ENCODE assay signal across 9 mouse cellular contexts in the genomic region with DNA sequence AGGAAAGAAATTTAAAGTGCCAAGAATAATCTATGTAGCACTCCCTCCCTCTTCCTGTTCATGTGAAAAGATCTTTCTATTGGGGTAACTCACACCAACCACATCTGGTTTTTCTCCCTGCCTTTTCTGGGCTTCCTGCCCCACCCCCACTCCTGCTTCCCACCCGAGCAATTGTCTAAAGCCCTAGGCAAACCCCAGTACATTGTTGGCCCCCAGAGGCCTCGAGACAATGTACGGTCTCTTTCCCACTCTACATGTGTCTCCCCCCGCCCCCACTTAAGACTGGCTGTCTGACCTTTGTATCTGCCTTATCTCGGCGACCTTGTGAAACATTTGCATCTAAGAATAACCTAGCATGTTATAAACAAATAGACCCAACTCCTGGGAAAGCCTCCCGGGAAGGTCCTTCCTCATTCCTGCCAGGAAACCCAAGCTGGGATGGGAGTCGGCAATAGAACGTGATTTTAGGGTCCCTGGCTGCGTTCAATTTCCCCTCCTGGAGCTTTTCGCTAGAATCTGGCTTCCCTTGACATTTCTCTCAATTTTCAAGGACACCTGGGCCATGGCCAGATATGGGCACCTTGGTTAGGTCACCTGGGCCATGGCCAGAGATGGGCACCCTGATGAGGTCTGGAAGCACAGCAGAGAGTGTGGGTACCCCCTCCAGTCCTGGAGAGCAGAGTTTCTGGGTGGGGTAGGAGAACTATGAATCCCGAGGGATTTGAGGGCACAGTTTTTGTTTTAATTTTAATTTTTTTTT.
A peak's percentile ranks its signal among the peaks of the same experiment; 100 is the strongest.
DNase-seq lines count a peak whose midpoint lies in the region; ATAC-seq lines count a peak whose summit lies in the region.
"Had no signal": no experiment of that assay in that cellular context is flagged by ENCODE, and none has a peak within 500 bp of the region (broad histone marks: within the 10 kb centered on the region; RNA-seq: fewer than 3 reads in every experiment).

No protein-coding gene starts in this region.

- no peaks in the 10 kb centered on the region for H3K9me3 ChIP-seq in kidney, embryonic 16.5 days (ENCODE audit: low read length)
- no peaks in the 10 kb centered on the region for H3K9me3 ChIP-seq in neural tube, embryonic 15.5 days (replicated peaks)
- H3K9me3 ChIP-seq: liver, embryonic 15.5 days had no signal

- H3K27me3 ChIP-seq in kidney, embryonic 16.5 days (ENCODE audit: insufficient read depth, low read length): no peaks in the 10 kb centered on the region
- H3K27me3 ChIP-seq in neural tube, embryonic 15.5 days (replicated peaks): no peaks in the 10 kb centered on the region
- H3K27me3 ChIP-seq: liver, embryonic 15.5 days had no signal

- ATAC-seq in kidney, embryonic 16.5 days (ENCODE audit: low FRiP score, low TSS enrichment): peak; percentile 79
- 0 out of 2 replicates have a peak, but pooled peaks have one; percentile 31 for ATAC-seq in neural tube, embryonic 15.5 days (ENCODE audit: low FRiP score)

- H3K4me3 ChIP-seq in kidney, embryonic 16.5 days (ENCODE audit: low read length): 0 out of 2 replicates have a peak overlapping the region, but pooled peaks have one; percentile 5
- H3K4me3 ChIP-seq in neural tube, embryonic 15.5 days (replicated peaks): no peak overlapping the region
- H3K4me3 ChIP-seq: liver, embryonic 15.5 days had no signal

- peaks cover 25% of the 10 kb centered on the region for H3K4me1 ChIP-seq in kidney, embryonic 16.5 days (ENCODE audit: insufficient read depth, low read length)
- peaks cover 20% of the 10 kb centered on the region for H3K4me1 ChIP-seq in neural tube, embryonic 15.5 days

- no peak overlapping the region; the same call in 1 of the 2 replicates for H3K9ac ChIP-seq in kidney, embryonic 16.5 days (replicated peaks; ENCODE audit: low read length)
- no peak overlapping the region for H3K9ac ChIP-seq in neural tube, embryonic 15.5 days (replicated peaks)
- H3K9ac ChIP-seq: liver, embryonic 15.5 days had no signal

- H3K4me2 ChIP-seq in kidney, embryonic 16.5 days (replicated peaks; ENCODE audit: low read depth, low read length): peak overlapping the region; percentile 44
- no peak overlapping the region for H3K4me2 ChIP-seq in neural tube, embryonic 15.5 days
- H3K4me2 ChIP-seq: liver, embryonic 15.5 days had no signal

- no peaks in the 10 kb centered on the region for H3K36me3 ChIP-seq in kidney, embryonic 16.5 days (ENCODE audit: insufficient read depth, low read length)
- no peaks in the 10 kb centered on the region for H3K36me3 ChIP-seq in neural tube, embryonic 15.5 days
- H3K36me3 ChIP-seq: liver, embryonic 15.5 days had no signal

- DNase-seq in gastrocnemius, postnatal 10 days: peak; percentile 33
- DNase-seq in gastrocnemius, adult 18-20 months (ENCODE audit: low spot score): no peak
- DNase-seq in heart, adult 9 months (ENCODE audit: low spot score in 2 of 2): peak; percentile 63 to 83
- DNase-seq in frontal cortex, postnatal 10 days (ENCODE audit: low spot score in 2 of 2): no peak
- DNase-seq in cerebellum, adult 9-10 months: no peak
- no peak for DNase-seq in T-cell, adult 2 months (ENCODE audit: low spot score)

- peak overlapping the region; percentile 94 for H3K27ac ChIP-seq in kidney, embryonic 16.5 days (ENCODE audit: low read length)
- H3K27ac ChIP-seq in neural tube, embryonic 15.5 days (replicated peaks): no peak overlapping the region; the same call in 1 of the 2 replicates
- H3K27ac ChIP-seq: liver, embryonic 15.5 days had no signal

- WGBS in kidney, embryonic 16.5 days: 37% methylated on average over 12 of the region's 12 CpGs
- 53% methylated on average over 12 of the region's 12 CpGs for WGBS in neural tube, embryonic 15.5 days

Comparison
In these comparisons a context has a peak if more than half of its experiments do, and no peak if none do; other contexts are left out.
1. DNase-seq: peak in gastrocnemius, postnatal 10 days (single experiment) and heart, adult 9 months (2 of 2); none in gastrocnemius, adult 18-20 months (single experiment), frontal cortex, postnatal 10 days (0 of 2), cerebellum, adult 9-10 months (single experiment) and T-cell, adult 2 months (single experiment).